Mouse (Mus musculus): ENCODE results near the gene Pigt. TPM values are rescaled to one million over a fixed set of nuclear protein-coding genes. Genes with fewer than 3 reads are reported as not detected.

The Pigt gene
- 10 to 100 TPM; 28.7 to 32.6 TPM for total RNA-seq (2021)
- long read RNA-seq, experiment 1, partial matches to known transcripts, result 1 of 1 reads
- long read RNA-seq, experiment 1, other reads (novel, unspliced or antisense), result 0 of 1 reads
- long read RNA-seq, experiment 2, partial matches to known transcripts, result 1 of 2 reads
- long read RNA-seq, experiment 2, other reads (novel, unspliced or antisense), result 0 of 2 reads

DNA sequence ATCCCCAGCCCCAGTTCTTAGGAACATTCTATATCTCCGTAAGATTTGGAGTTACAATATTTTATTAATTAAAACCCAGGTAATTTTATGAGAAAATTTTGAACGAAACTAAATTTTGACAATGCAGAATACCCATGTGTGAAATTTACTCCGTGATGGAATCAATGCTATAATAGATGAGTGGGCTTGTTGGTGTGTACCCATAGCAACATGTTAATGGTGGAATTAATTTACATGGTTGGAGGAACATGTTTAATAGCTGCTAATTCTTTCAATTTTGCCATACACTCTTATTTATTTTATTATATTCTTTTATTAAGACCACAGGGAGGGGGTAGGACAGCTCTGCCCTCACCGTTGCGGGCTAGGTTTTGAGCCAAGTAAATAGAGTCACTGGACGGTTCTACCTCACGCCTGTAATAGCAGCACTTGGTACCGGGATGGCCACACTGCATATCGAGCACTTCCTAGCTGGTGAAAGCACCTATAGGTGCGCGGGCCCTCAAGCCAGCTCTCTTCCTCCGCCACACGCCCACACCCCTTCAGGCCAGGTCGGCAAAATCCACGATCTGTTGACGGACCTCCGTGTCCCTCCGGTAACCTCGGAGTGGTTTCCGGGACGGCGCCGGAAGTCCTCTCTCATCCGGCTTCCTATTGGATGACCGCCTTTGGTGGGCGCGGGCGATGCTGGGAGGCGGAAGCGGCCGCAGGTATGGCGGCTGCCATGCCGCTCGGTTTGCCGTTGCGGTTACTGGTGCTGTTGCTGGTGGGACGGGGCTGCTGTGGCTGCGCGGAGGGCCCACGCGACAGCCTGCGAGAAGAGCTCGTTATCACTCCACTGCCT lies at the start of gene Pigt:
Pigt (plus strand) TSS at position 674 of the 844 bp plus-strand sequence.
- DNase-seq, result peak; percentile 92 to 93

DNA sequence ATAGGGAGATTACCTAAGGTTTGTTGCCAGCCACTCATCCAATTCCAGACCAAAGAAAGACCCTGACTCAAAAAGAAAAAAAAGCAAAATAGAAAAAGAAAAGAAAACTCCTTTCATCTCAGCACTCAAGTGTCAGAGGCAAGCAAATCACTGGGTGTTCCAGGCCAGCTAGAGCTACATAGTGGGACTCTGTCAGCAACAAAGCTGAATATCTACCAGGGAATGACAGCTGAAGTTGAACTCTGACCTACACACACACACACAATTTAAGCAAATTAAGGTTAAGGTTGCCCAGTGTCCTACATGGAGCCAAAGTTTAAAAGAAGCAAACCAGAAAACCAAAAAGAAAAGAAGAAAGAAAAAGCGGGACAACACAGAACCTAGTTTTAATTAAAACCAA lies 49.2 kb upstream of the Pigt start:
- no peak for DNase-seq

DNA sequence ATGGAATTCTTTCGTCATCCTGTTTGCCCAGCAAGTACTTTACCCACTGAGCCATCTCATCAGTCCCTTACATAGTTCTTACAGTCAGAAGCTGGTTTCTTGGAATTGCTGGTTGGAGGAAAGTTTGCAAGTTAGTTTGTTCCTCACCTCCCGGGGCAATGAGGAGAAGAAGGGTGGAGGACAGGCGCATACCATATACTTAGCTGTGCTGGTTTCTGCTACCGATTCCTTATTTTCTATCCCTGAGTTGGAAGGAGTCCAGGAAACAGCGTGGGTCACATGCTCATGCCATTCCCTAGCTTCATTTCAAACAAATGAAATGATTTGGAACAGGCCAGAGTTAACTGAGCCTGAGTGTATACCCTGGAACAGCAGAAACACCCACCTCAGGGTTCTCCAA lies 48.4 kb upstream of the Pigt start:
- DNase-seq, result no peak

DNA sequence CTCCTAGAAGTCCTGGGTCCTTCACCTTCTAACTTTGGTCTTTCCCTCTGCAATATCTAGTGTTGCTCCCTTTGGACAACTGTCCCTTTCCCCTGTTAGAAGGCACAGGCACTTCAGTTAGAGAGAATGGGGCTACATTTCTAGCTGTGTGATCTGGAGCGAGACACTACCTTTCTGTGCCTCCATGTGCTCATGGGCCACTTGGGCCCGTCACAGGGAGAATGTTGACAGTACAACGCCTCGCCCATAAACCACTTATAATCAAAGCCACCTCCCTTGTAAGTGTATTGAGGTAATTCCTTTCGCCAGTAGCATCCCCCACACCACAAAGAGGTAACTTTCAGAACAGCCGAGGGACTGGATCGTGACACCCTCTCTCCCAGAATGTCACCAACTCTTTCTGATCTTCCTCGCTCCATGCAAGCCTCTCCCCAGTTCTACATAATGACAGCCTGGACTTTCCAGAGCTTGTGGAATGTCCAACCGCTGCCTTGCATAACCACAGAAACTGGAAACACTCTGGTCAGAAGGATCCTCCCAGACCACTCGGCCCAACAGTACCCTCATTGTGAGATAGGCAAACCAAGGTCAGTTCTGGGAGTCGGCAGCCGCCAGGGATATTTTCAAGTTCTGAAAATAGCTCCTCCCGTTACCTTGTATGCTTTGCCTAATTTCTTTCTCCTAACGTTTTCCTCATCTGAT lies 47.8 kb upstream of the Pigt start:
- DNase-seq, result no peak

DNA sequence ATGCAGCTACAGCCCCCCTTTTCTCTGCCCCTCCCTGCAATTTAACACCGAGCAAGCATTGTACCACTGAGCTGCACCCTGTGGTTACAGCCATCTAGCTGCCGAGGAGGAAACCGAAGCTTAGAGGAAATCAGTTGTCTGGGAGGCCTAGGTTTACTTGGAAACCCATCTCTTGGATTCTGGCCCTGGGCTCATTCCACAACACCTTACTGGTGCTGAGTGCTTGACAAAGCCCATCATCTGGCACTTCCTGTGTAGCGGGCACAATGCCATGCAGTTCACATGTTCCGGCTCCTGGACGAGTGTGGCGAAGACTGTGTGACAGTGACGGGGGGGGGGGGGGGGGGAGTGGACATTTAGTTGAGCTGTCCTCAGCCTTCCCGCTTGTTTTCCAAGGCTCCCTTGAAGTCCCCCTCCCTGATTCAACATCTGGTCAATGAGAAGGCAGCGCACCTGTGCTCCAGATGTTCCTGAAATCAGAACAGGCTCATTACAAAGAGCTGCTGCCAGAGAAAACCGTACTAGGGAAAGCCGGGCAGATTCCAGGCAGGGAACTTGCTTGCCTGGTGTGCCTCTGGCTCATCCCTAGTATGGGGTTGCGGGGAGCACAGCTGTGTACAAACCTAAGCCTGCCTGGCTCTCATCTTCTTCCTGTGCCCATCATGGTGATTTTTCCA lies 45.2 kb upstream of the Pigt start:
- peak; percentile 72 to 85 for DNase-seq

DNA sequence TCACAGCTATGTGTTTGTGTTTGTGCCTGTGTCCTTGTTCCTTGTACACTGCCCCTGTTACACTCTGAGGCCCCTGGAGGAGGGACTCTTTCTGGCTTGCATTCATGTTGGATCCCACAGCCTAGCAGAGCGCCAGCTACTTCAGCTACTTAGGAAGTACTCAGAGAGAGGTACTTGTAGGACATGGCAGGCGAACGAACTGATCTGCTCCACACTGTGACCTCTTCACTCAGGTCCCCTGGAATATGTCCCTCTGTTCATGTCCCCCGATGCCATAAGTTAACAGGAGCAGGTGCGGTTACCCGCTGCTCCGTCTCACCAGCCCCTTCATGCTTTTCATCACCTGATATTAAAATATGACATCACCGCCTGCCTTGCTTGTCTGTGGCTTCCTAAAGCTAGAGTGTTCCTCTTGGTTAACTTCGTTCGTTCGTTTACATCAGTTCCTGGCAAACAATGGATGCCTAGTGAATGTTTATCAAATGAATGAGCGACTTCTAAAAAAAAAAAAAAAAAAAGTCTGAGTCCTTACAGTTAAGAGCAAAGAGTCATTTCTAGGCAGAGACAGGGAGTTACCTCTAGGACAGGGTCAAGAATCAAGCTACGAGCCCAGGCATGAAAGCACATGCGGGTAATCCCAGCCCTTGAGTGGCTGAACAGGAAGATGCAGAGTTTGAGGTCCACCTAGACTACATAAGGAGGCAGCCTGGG lies 44.1 kb upstream of the Pigt start:
- peak; percentile 54 to 66 for DNase-seq

DNA sequence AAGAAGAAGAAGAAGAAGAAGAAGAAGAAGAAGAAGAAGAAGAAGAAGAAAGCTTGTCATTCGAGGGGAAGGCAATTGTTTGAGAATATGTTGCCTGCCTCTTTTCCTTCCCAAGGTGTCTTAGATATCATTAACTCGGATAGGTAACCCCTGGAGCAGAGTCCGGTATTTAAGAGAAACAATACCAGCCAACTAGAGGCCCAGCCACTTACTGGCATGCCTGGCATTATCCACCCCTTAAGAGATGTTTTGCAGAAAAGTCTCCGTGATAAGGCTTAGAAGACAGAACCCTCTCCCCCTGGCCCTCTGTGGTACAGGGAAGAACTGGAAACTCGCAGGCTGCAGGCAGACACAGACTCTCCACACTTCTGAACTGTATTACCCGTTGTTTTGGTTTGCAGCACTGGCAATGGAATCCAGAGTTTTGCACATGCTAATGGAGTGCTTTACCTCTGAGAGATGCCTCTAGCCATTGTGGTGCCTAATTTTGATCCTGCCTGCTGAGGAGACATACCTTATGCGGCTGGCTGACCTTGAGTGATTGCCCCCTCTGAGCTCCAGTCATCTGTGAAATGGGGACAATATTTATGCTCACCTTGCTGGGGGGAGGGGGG lies 43.3 kb upstream of the Pigt start:
- DNase-seq, result peak in 1 of 2 experiments; percentile 17

DNA sequence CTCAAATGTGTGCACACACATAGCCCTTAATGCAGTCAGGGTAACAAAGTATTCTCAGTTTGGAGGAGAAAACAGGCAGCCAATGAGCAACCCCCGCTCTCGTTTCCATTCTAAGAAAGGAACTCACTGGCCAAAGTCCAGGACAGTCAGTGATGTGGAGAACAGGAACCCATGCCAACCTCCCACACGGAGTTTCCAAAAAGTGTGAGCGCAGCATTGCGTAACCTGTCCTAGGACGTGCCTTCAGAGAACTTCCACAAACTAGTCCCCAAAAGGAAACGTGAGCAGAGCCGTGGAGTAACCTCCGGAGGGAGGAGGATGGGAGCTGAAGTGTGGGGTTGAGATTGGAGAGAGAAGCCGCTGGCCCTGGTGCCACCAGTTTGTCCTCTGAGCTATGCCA lies 42.5 kb upstream of the Pigt start:
- DNase-seq, result peak; percentile 93

DNA sequence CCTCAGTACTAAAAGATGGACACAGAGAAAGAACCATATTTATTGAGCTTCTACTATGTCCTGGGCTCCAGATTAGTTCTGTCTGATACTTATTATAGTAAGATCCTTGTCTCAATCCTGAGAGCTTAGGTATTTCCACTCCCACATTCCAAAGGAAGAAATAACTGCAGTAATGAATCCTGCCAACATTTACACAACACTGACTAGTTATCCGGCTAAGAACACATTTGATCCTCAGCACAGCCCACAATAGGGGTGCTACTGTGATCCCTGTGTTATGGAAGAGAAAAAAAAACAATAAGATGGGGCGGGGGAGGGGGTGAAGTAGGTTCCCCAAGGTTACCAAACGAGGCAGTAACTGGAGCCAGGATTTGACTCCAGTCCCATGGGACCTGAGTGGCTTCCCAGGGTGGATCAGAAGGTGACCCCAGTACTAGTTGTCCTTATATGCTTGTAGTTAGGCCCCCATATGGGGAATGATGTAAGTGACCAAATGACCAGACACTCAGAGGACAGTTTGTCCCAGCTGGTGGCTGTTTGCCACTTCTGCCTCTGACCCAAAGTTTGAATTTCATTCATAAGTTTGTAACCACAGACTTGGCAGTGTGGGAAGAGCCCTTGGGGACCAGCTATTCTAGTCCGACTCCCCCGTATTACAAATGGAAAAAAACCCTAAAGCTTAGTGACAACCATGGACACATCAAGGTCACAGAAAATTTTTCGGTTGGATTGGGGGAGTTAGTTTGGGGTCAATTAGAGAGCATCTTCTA lies 41.7 kb upstream of the Pigt start:
- peak; percentile 76 to 86 for DNase-seq

DNA sequence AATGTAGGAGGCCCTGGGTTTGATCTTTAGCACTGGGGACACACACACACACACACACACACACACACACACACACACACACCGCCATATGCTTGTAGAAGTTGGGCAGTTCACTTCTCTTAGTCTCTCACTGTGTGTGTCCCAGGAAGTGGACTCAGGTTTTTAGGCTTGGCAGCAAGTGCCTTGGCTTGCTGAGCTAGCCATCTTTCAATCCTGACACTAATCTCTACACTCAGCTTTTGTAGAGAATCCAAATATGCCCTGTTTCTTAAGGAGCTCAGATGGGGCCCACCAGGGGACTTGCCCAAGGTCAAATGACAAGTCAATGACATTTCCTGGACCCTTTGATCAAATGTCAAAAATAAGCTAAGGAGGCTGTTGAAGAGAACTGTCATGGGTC lies 40.9 kb upstream of the Pigt start:
- peak in 1 of 2 experiments; percentile 34 for DNase-seq

DNA sequence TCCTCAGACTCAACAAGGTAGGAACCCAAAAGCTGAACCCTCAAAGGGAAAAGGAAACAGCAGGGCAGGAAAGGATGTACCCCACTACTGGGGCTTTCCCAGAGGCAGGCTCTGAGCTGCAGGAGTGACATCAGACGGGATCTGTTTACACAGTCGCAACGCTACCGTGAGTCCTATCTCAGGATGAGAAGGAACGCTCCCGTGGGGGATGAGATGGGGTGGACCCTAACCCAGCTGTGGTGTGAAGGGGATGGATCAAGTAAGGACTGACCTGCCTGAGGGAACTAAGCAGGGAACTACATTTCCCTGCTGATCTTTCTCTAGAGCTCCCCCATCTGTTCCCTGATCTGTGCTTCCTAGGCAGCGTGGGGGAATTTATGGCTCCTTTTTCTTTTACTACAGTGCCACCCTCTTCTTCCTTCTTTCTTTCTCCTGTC lies 40.4 kb upstream of the Pigt start, which contains the start of gene Sys1:
Sys1 (plus strand) TSS at position 101 of the 437 bp plus-strand sequence.
- peak; percentile 34 to 61 for DNase-seq

DNA sequence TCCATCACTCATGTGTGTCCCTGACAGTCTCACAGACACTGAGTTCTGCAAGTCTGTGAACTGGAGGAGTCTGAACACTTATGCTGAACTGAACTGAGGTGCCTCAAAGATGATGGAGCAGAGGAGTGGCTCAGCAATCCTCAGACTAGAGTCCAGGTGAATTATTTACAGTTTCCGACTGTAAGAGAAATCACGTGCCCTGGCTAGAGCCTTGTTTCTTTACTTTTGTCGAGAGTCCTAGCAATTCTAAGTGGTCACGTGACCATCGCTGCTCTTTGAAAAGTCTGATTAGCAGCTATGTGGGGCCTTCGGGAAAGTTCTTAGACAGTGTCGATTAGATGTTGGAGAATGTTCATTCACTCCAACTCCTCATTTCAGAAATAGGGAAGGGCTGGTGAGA lies 39.4 kb upstream of the Pigt start:
- DNase-seq, result peak in 1 of 2 experiments; percentile 4

DNA sequence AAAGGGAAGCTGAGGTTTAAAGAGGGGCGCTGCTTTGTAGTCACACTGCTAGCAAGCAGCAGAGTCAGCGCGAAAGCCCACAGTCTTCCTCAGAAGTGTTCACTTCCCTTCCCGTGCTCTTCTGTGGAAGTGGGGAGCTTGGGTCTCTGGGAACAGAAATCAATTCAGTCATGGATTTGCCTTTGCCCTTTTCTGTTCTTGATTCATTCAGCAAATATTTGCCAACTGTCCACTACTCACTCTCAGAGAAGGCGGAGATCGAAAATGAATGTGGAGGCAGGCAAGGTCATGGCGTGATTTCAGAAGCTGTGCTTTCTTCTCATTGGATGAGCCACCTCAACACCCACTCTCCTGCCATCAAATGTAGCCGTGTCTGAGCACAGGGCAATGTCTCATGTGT lies 38.8 kb upstream of the Pigt start:
- DNase-seq, result peak; percentile 18 to 44

DNA sequence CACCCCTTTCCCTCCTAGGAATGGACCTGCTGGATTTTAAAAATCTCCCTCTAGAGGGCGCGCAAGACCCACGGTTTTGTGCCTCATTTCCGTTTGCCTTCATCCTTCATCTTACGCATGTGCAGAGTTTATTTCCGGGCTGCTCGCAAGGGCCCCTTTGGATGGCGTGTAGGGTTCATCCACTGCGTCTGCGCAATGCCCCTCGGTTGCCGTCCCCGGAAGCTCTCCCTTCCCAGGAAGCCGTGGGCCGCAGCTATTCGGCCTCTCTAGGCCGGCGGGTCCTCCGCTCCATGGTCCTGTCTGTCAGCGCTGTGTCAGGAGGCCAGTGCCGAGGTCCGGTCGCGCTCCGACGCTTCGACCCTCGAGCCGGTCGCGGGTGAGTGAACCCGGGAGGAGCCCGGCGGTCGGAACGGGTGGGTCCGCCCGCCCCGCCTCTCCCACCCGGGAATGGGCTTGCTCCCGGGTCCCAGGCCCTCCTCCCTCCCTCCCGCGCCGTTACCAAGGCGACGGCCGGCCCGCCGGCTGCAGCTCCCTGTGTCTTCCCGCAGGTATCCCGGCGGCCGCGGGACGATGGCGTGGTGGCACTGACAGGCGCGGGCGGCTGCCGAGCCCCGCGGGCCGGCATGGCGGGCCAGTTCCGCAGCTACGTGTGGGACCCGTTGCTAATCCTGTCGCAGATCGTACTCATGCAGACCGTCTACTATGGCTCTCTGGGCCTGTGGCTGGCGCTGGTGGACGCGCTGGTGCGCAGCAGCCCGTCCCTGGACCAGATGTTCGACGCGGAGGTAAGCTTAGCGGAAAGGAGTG lies 36.4 kb upstream of the Pigt start, which contains the start of gene Gm20458:
Gm20458 (plus strand) TSS at position 223 of the 807 bp plus-strand sequence.
- DNase-seq, result peak; percentile 98 to 99

DNA sequence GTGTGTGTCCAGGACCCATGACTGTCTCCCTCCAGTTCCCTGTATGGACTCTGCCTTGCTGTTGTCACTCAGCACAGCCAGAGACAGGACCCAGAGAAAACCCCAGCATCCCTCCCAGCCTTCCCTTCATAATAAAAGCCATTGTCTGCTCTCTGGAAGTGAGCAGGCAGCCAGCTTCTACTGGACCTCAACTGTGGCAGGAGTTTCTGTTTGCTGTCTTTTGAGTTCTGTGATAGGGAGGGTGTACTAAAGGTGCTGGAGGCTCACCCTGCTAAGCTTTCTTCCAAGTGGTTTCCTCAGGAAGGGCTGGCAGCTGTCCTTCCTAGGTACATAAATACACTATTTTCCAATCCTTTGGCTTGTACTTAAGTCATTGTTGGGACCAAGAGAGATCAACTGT lies 32.2 kb upstream of the Pigt start:
- DNase-seq, result no peak

DNA sequence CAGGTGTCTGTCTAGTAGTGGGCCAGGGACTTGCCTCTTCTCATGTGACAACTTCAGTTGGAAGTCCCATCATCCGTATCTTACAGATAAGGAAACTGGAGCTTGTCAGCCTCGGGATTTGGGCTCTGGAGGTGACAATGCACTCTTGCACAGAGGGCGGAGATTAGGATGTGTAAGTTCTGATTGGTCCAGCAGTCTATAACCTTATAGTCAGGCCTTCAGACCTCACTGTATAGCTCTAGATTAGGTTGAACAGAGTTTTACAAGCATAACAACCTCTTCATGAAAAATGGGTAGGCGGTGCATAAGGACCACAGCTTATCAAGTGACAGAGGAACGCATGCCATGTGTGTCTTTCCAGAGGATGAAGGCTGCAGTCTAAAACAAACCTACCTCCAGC lies 30.5 kb upstream of the Pigt start:
- no peak for DNase-seq

DNA sequence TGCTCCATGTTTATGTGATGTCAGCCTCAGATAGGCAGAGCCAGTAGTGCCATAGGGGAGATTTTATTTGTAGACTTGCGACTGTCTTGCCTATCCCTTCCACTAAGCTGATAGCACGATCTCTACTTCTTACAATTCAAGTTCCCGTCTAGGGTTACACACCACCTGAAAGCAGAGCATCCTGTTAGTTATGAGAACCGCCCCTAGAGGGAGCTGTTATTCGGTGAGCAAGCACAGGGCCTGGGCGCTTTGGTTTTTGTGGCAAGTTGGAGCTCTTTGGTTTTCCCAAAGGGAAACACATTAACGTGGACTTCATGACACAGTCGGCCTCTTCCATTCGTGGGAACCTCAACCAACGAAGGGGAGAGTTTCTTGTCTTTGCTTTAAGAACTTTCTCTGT lies 27.1 kb upstream of the Pigt start:
- peak; percentile 66 to 72 for DNase-seq

DNA sequence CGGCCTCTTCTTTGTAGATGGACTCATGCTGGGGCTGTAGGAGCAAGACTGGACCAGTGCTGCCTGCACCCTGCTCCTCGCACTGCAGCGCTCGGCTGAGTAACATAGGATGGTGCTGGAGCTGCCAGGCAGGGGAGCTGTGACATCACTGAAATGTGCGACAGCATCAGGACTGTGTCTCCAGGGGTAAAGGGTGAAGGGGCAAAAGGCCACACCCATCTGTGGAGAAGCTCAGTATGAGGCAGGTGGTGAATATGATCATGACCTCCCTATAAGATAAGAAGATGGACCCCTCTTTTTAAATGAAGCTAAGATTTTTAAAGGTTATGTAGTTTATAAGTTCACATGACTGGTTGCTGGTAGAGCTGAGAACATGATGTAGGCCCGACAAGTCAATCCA lies 23.7 kb upstream of the Pigt start, which contains the start of gene Trp53tg5:
Trp53tg5 (minus strand) TSS at position 101 of the 400 bp plus-strand sequence.
- DNase-seq, result no peak

DNA sequence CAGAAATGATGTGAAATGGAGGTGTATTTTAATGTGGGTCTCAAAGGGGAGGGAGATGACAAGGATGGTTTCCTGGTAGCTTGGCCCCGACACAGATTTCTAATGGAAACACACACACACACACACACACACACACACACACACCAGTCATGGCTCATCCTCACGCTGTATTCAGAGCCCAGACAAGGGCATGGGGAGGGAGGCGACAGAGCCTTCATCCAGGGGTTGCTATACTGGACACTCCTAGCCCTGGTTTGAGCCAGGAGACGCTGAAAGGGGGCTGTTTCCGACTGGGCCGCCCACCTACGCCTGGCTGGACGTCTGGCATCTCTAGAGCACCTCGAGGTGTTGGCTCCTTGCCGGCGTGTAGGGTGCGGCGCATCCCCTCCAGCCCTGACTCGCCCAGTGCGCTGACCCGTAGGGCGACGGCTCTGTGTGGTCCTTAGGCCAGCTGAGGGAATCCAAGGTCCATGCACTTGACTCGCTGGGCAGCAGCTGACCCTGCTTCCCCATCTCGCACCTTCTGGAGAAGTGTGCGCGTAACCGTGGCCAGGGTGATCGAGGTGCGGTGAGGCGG lies 11.6 kb upstream of the Pigt start, which contains the start of gene Dbndd2:
Dbndd2 (plus strand) TSS at position 426 of the 577 bp plus-strand sequence.
- DNase-seq, result peak; percentile 71 to 72

Data from heart, adult 18-20 months (tissue).